In the genomic region with DNA sequence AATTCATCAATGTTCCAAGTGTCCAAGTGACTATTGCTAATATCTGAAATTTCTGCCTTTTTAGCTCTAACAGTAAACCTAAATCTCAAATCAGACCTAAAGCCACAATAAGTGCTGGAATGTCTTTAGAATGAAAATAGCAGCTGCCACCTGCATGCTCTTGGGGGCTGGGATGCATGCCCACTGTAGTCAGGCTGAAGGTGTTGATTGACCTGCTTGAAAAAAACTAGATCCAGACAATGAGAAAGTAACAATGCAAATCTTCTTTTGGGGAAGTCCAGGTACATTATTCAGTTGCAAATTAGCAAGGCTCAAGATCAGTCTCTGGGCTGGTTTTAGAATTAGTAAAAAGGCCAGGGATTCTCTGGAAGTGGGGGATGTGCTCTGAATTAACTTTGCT, we compare ENCODE assay signal across 5 mouse cellular contexts.
DNase-seq lines count a peak whose midpoint lies in the region; TF ChIP-seq lines count a peak whose summit lies in the region.
"Not testable (repeated sequence)": the region's sequence is repeated elsewhere in the genome, so short reads cannot be mapped to it uniquely, and the experiment has no call there.

No protein-coding gene starts in this region.

- not testable (repeated sequence) for H3K9ac ChIP-seq in ES-Bruce4 (ENCODE audit: low read depth, poor library complexity, severe bottlenecking); ES-E14 (ENCODE audit: insufficient read depth, low read depth, low read length, poor library complexity, severe bottlenecking)

- not testable (repeated sequence) for H3K4me3 ChIP-seq in ES-Bruce4 (ENCODE audit: low read depth, low read length); ES-E14 (ENCODE audit: insufficient read depth in 1 of 2, low read depth in 1 of 2, low read length in 2 of 2, poor library complexity in 1 of 2, severe bottlenecking in 1 of 2)

- peak; percentile 86 for TF ChIP-seq EP300 in ES-Bruce4 (IDR thresholded peaks at IDR 0.05; ENCODE audit: insufficient read depth, low read depth, low read length)

- H3K4me1 ChIP-seq in ES-Bruce4 (ENCODE audit: control insufficient read depth, insufficient read depth, low read length); ES-E14 (ENCODE audit: control insufficient read depth in 2 of 2, insufficient read depth in 2 of 2, low read length in 2 of 2, poor library complexity in 1 of 2): not testable (repeated sequence)

- in situ Hi-C loops in ES-E14 (cut with MboI; ENCODE audit: low sequenced_read_pairs in 2 of 2, unreplicated experiment in 2 of 2), result not testable (repeated sequence)

- H3K27me3 ChIP-seq in ES-Bruce4 (ENCODE audit: control insufficient read depth, insufficient read depth, low read length, poor library complexity, severe bottlenecking), result not testable (repeated sequence)

- DNase-seq in ES-CJ7 (ENCODE audit: low read depth, low spot score) (peak; percentile 84), R1 (ENCODE audit: low read depth, low spot score) (peak; percentile 67), ZHBTc4 (ENCODE audit: low read depth, low spot score) (peak; percentile 33)
- not testable (repeated sequence) for DNase-seq in ES-E14 (ENCODE audit: low read depth, low spot score)

- not testable (repeated sequence) for H3K9me3 ChIP-seq in ES-Bruce4 (replicated peaks; ENCODE audit: control insufficient read depth, insufficient read depth, low read length, poor library complexity, severe bottlenecking); ES-E14 (ENCODE audit: control insufficient read depth, insufficient read depth, low read depth, low read length)

- not testable (repeated sequence) for TF ChIP-seq POLR2A in ES-Bruce4 (IDR thresholded peaks at IDR 0.05; ENCODE audit: insufficient read depth, low read length)

- not testable (repeated sequence) for TF ChIP-seq CTCF in ES-Bruce4 (IDR thresholded peaks at IDR 0.05; ENCODE audit: low read depth, low read length)

- not testable (repeated sequence) for H3K36me3 ChIP-seq in ES-Bruce4 (ENCODE audit: control insufficient read depth, insufficient read depth, low read length, poor library complexity, severe bottlenecking); ES-E14 (ENCODE audit: control insufficient read depth, insufficient read depth, low read length, poor library complexity, severe bottlenecking)

- H3K27ac ChIP-seq in ES-Bruce4 (ENCODE audit: insufficient read depth, low read length); ES-E14 (ENCODE audit: insufficient read depth, low read depth, low read length, poor library complexity, severe bottlenecking): not testable (repeated sequence)

TF ChIP-seq in ES-E14, 5 proteins besides CTCF, POLR2A, EP300 and RAD21:
- peak; percentile 88 for TF ChIP-seq ZNF384 (IDR thresholded peaks at IDR 0.05; ENCODE audit: low read depth, low read length)
